Mouse (Mus musculus) spleen, adult 2 months (tissue): ENCODE data around the gene 1810043G02Rik.

Experiments used
- CTCF ChIP-seq: fragments of 200-500 bp; IDR thresholded peaks from 2 replicates; pipeline ENCODE4 v1.5.1; 2011; ENCODE audit warnings: mild to moderate bottlenecking, inconsistent platforms; ENCODE audit not compliant: insufficient read depth, insufficient read length, insufficient replicate concordance; ENCODE audit errors: extremely low read depth
- POLR2A ChIP-seq: fragments of 200-500 bp; IDR thresholded peaks from 2 replicates; pipeline ENCODE4 v1.6.1; 2011; ENCODE audit warnings: low read depth, low read length, inconsistent platforms

- TF ChIP-seq POLR2A (no peak), CTCF (no peak)
Observed at GRCm38 (mm10) chr10:78015489-78015888, 37.2 kb downstream of the 1810043G02Rik start.
